Mouse (Mus musculus): Measurements from ENCODE around the gene Gpr137.
"Not testable (repeated sequence)": the region's sequence is repeated elsewhere in the genome, so short reads cannot be mapped to it uniquely, and the experiment has no call there.

Gpr137 gene

GRCm38 (mm10) chr19:6942249-6942691, at the start of gene Gpr137:
Gpr137 (minus strand) TSS chr19:6942480.
- peak; percentile 94 for DNase-seq

- DNase-seq, result not testable (repeated sequence)
These were observed 48.9 kb upstream of the Gpr137 start for GRCm38 (mm10) chr19:6991166-6991565.

DNA sequence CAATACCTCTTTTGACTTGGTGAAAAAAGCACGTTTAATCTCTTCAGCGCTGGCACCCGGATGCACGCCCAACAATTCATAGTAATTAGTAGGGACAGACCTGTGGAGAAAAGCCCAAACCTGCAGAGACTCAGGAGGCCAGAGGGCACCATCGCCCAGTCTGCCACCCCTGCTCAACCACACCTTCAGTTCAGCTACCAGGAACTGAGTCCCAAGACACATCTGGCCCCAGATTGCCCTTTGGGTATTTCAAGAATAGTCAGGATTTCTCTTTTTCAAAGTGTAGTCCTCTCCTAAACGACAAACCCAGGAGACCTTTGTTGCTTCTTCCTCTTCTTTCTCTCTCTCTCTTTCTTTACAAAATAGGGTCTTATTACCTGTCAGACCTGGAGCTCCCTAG, 48.4 kb upstream of the Gpr137 start:
- DNase-seq, result no peak

DNA sequence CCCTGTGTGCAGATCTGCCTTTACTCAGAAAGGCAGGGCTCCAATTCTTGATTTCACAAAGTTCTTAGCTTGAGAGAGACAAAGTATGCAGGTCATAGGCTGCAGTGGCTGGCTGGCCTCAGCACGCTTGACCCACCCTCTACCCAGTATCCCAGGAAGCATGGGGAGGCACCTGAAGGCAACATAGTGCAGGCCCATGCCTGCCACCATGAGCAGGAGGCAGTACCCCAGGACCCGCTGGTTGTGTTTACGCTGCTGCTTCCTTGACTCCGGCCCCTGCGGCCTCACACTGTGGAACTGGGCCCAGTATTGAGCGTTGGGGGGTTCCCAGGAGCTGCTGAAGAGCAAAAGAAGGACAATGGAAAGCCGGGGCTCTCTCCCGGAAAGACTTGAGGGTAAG, 47.0 kb upstream of the Gpr137 start:
- DNase-seq, result no peak

DNA sequence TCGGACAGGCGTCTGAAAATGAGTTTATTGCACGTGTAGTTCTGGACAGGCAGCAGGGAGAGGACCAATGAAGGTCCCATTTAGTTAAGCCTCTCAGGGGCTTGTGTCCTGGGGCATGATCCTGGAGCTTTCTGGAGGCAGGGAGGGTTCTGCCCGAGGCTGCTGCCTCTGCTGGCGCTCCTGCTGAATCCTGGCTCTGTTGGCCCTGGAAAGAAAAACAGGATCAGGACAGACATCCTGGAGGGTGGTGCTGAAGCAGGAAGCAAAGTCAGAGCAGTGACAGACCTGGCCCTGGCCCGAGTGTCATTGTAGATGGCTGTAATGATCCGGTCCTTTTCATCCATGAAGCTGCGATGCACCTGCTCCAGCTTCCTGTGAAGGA, 45.6 kb upstream of the Gpr137 start:
- DNase-seq, result no peak

GRCm38 (mm10) chr19:6987061-6987903, 45.0 kb upstream of the Gpr137 start, which contains the start of gene Vegfb:
Vegfb (minus strand) TSS chr19:6987651.
- DNase-seq, result peak; percentile 83

DNA sequence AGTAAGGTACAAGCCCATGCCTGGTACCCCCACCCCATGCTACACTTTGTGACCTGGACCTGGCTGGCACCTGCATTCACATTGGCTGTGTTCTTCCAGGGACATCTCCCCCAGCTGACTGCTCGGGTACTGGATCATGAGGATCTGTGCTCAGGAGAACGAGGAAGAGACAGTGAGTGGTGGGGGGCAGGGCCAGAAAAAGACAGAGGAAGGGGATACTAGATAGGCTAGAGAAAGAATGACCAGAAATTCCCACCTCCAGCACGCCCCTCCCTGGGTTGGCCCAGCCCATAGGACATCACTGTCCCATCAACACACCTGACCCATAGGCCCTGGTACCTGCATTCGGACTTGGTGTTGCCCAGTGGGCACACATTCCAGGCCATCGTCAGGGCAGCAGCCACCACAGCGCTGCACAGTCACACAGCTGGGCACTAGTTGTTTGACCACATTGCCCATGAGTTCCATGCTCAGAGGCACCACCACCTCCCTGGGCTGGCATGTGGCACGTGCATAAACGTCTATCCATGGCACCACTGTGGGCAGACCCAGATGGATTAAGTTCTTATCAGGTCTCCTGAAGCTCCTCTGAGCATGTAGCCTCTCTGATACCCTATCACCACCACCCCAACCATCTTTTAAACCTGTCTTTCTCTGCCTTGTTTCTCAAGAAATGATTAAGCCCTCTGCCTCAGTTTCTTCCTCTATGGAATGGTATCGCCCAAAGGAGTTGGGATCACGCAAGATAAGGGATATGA, 43.9 kb upstream of the Gpr137 start:
- no peak for DNase-seq

- no peak for DNase-seq
These were observed 43.0 kb upstream of the Gpr137 start for GRCm38 (mm10) chr19:6985300-6985699.

- no peak for DNase-seq
These were observed 41.3 kb upstream of the Gpr137 start for GRCm38 (mm10) chr19:6983621-6984020.

GRCm38 (mm10) chr19:6981465-6981864, 39.2 kb upstream of the Gpr137 start:
- no peak for DNase-seq

GRCm38 (mm10) chr19:6980381-6981093, 38.3 kb upstream of the Gpr137 start, which contains the start of gene Fkbp2:
Fkbp2 (minus strand) TSS chr19:6980501.
- peak; percentile 99 for DNase-seq

- peak; percentile 100 for DNase-seq
These were observed 37.5 kb upstream of the Gpr137 start for GRCm38 (mm10) chr19:6979486-6980380.

DNA sequence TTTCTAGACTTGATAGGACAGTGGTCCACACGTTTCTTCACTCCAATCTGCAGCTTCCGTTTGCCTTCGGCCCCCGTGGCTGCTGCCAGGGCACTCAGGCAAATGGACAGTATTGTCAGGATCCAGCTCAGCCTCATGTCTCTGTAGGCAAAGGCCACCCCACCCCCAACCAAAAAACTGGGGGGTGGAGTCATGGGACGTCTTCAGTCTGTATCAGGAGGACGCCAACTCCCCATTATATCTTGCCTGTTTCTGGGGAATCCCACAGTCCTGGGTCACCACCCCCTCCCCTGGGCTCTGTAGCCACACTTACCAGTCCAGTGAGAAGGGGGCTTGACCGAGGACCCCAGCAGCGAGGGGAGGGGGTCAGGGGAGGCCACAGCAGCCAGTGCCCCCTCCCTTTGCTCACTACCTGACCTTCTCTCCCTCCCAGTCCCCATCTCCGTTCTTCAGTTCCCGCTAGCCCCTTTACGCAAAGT, 36.8 kb upstream of the Gpr137 start:
- DNase-seq, result peak; percentile 69

GRCm38 (mm10) chr19:6978639-6978974, 36.3 kb upstream of the Gpr137 start:
- DNase-seq, result no peak

DNA sequence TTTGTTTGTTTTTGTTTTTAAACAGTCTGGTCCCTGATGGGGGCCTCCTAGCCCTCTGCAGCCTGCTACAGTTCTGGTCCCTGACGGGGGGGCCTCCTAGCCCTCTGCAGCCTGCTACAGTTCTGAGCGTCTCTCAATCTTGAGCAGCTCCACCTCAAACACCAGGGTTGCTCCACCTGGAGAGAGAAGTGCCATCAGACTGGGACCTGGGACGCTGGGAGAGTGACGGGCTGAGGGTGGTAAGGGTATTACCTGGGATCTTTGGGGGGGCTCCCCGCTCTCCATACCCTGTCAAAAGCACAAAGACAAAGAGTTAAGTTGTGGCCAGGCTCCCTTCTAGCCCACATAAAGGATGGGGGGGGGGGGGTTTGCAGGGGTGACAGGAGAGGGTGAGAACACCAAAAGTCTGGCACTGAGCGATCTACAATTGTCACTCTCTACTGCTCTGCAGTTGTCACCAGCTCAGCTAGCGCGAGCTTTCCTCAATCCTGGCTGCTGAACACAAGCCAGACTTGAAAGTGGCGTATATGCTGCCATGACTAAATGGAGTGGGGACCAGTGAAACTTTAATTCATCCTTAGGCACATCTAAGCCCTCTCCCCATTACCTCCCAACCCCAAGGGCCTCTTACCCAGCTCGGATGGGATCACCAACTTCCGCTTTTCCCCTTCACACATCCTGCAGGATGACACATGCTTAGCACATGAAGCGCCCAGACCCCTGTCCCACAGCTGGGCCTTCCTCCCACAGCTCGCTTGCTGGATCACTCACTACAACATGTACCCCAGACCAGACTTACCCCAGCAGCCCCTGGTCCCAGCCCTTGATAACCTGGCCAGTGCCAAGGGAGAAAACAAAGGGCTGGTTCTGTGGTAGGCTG, 35.7 kb upstream of the Gpr137 start:
- DNase-seq, result peak; percentile 39

- peak; percentile 89 for DNase-seq
These were observed 33.5 kb upstream of the Gpr137 start, which contains the start of gene Plcb3 for GRCm38 (mm10) chr19:6975537-6976521. Plcb3 (minus strand) TSS chr19:6976470.

- DNase-seq, result peak; percentile 91
These were observed 32.2 kb upstream of the Gpr137 start, which contains the start of gene Ppp1r14b for GRCm38 (mm10) chr19:6974211-6975205. Ppp1r14b (plus strand) TSS chr19:6974968.

- DNase-seq, result no peak
These were observed 31.4 kb upstream of the Gpr137 start for GRCm38 (mm10) chr19:6973581-6974190.
